Mouse (Mus musculus): Measurements from ENCODE around the gene Pacsin2. TPM values are rescaled to one million over a fixed set of nuclear protein-coding genes. Genes with fewer than 3 reads are reported as not detected.
"Not testable (repeated sequence)": the region's sequence is repeated elsewhere in the genome, so short reads cannot be mapped to it uniquely, and the experiment has no call there.

The Pacsin2 gene
- total RNA-seq (2022), result 100 to 1,000 TPM in 2 of 4 experiments, 10 to 100 TPM in 2; 86.2 to 103 (median 98.5) TPM

- DNase-seq (ENCODE audit: low spot score in 2 of 2), result peak; percentile 91 to 96
Observed at GRCm38 (mm10) chr15:83464083-83464904, at the start of gene Pacsin2. Gene Pacsin2 (minus strand): TSS chr15:83464606.

- no peak for DNase-seq (ENCODE audit: low spot score in 2 of 2)
Observed at GRCm38 (mm10) chr15:83512489-83513281, 48.3 kb upstream of the Pacsin2 start.

GRCm38 (mm10) chr15:83510805-83511405 is 46.5 kb upstream of the Pacsin2 start, which contains the start of gene Ttll1:
Gene Ttll1 (minus strand): TSS chr15:83510893.
- DNase-seq (ENCODE audit: low spot score in 2 of 2), result peak; percentile 83 to 93

GRCm38 (mm10) chr15:83509950-83510804 is 45.8 kb upstream of the Pacsin2 start:
- DNase-seq (ENCODE audit: low spot score in 2 of 2), result no peak

- DNase-seq (ENCODE audit: low spot score in 2 of 2), result not testable (repeated sequence)
Observed at GRCm38 (mm10) chr15:83501483-83501882, 37.1 kb upstream of the Pacsin2 start.

- no peak for DNase-seq (ENCODE audit: low spot score in 2 of 2)
Observed at GRCm38 (mm10) chr15:83500352-83500751, 35.9 kb upstream of the Pacsin2 start.

GRCm38 (mm10) chr15:83499211-83499755 is 34.9 kb upstream of the Pacsin2 start:
- DNase-seq (ENCODE audit: low spot score in 2 of 2), result no peak

- no peak for DNase-seq (ENCODE audit: low spot score in 2 of 2)
Observed at GRCm38 (mm10) chr15:83497299-83497698, 32.9 kb upstream of the Pacsin2 start.

GRCm38 (mm10) chr15:83495787-83496367 is 31.5 kb upstream of the Pacsin2 start:
- DNase-seq (ENCODE audit: low spot score in 2 of 2), result no peak

- DNase-seq (ENCODE audit: low spot score in 2 of 2), result no peak
Observed at GRCm38 (mm10) chr15:83495195-83495594, 30.8 kb upstream of the Pacsin2 start.

GRCm38 (mm10) chr15:83494572-83494920 is 30.1 kb upstream of the Pacsin2 start:
- DNase-seq (ENCODE audit: low spot score in 2 of 2), result no peak

- DNase-seq (ENCODE audit: low spot score in 2 of 2), result no peak
Observed at GRCm38 (mm10) chr15:83493856-83494571, 29.6 kb upstream of the Pacsin2 start.

GRCm38 (mm10) chr15:83491891-83492290 is 27.5 kb upstream of the Pacsin2 start:
- no peak for DNase-seq (ENCODE audit: low spot score in 2 of 2)

GRCm38 (mm10) chr15:83489471-83489870 is 25.1 kb upstream of the Pacsin2 start:
- DNase-seq (ENCODE audit: low spot score in 2 of 2), result no peak

- DNase-seq (ENCODE audit: low spot score in 2 of 2), result peak in 1 of 2 experiments; percentile 33
Observed at GRCm38 (mm10) chr15:83487477-83488115, 23.2 kb upstream of the Pacsin2 start.

- DNase-seq (ENCODE audit: low spot score in 2 of 2), result no peak
Observed at GRCm38 (mm10) chr15:83484311-83484710, 19.9 kb upstream of the Pacsin2 start.

- no peak for DNase-seq (ENCODE audit: low spot score in 2 of 2)
Observed at GRCm38 (mm10) chr15:83483482-83483881, 19.1 kb upstream of the Pacsin2 start.

- no peak for DNase-seq (ENCODE audit: low spot score in 2 of 2)
Observed at GRCm38 (mm10) chr15:83482645-83483224, 18.3 kb upstream of the Pacsin2 start.

Data from left cerebral cortex, adult 8-10 months (tissue).